Mouse (Mus musculus) kidney, embryonic 15.5 days (tissue): ENCODE results near the gene Col5a1. TPM values are rescaled to one million over a fixed set of nuclear protein-coding genes. Genes with fewer than 3 reads are reported as not detected.
A peak's percentile ranks its signal among the peaks of the same experiment; 100 is the strongest.

ENCODE experiments used
- ATAC-seq: fragments of 200-750 bp; cut with Nextera tagmentation; replicated peaks from 2 replicates; pipeline ENCODE4 v1.8.0; 2017; ENCODE audit warnings: moderate TSS enrichment; ENCODE audit not compliant: low FRiP score
- H3K27ac ChIP-seq: fragments of 300-500 bp; sonication (generic); 2 replicates; pipeline ENCODE4 v1.5.1; 2015; ENCODE audit warnings: mild to moderate bottlenecking, inconsistent platforms
- H3K27me3 ChIP-seq: fragments of 300-500 bp; sonication (generic); 2 replicates; pipeline ENCODE4 v1.6.1; 2015; ENCODE audit warnings: inconsistent platforms
- H3K36me3 ChIP-seq: fragments of 300-500 bp; sonication (generic); 2 replicates; pipeline ENCODE4 v1.6.1; 2015; ENCODE audit warnings: inconsistent platforms
- H3K4me1 ChIP-seq: fragments of 300-500 bp; sonication (generic); 2 replicates; pipeline ENCODE4 v1.6.1; 2015; ENCODE audit warnings: inconsistent platforms
- H3K4me2 ChIP-seq: fragments of 300-500 bp; sonication (generic); 2 replicates; pipeline ENCODE4 v1.6.1; 2015; ENCODE audit warnings: moderate library complexity, mild to moderate bottlenecking, inconsistent platforms
- H3K4me3 ChIP-seq: fragments of 300-500 bp; sonication (generic); replicated peaks from 2 replicates; pipeline ENCODE4 v1.5.1; 2015; ENCODE audit warnings: mild to moderate bottlenecking, inconsistent platforms
- H3K9ac ChIP-seq: fragments of 300-500 bp; sonication (generic); 2 replicates; pipeline ENCODE4 v1.6.1; 2015; ENCODE audit warnings: mild to moderate bottlenecking, inconsistent platforms
- H3K9me3 ChIP-seq: fragments of 300-500 bp; sonication (generic); replicated peaks from 2 replicates; pipeline ENCODE4 v1.6.1; 2016; ENCODE audit warnings: inconsistent platforms
- WGBS: fragments of 180-500 bp; shearing (Covaris S2); methylation state at CpG from one replicate; pipeline ENCODE4 v1.1.7; 2015; ENCODE audit warnings: mixed read lengths; 5-methylcytosine and 5-hydroxymethylcytosine counted together
- polyA plus RNA-seq: library from polyadenylated mRNA; unstranded; fragments of >200 nt; fragmentation: Nextera tagmentation; extraction: Ambion mirVana; gene quantifications from 2 replicates; pipeline ENCODE4 v1.2.1, GENCODE M21; 2015

Col5a1 gene
- polyA plus RNA-seq, 1 experiment from 2014 or later, result 62.1 TPM

GRCm38 (mm10) chr2:27981621-27982535 is 95.7 kb downstream of the Col5a1 start:
- H3K4me1 ChIP-seq, result no peaks in the 10 kb centered on the region
- peak; percentile 49; the same call in 1 of the 2 replicates for ATAC-seq
- no peak overlapping the region for H3K4me3 ChIP-seq
- H3K27ac ChIP-seq, result no peak overlapping the region
- H3K4me2 ChIP-seq, result no peak overlapping the region
- no peak overlapping the region for H3K9ac ChIP-seq
- H3K36me3 ChIP-seq, result peaks cover 24% of the 10 kb centered on the region
- no peaks in the 10 kb centered on the region for H3K27me3 ChIP-seq
- 83% methylated on average over 14 of the region's 14 CpGs for WGBS
- H3K9me3 ChIP-seq, result no peaks in the 10 kb centered on the region

GRCm38 (mm10) chr2:27983093-27983492 is 96.9 kb downstream of the Col5a1 start:
- Histone ChIP-seq H3K27me3 (no peaks in the 10 kb centered on the region), H3K36me3 (peaks cover 22% of the 10 kb centered on the region), H3K4me2 (no peak overlapping the region), H3K9ac (no peak overlapping the region), H3K27ac (no peak overlapping the region), H3K4me1 (no peaks in the 10 kb centered on the region), H3K9me3 (no peaks in the 10 kb centered on the region), H3K4me3 (no peak overlapping the region)
- ATAC-seq, result no peak

- 40% methylated on average over 3 of the region's 3 CpGs for WGBS
Observed at GRCm38 (mm10) chr2:27983884-27984283, 97.7 kb downstream of the Col5a1 start.

GRCm38 (mm10) chr2:27986751-27987150 is 100.5 kb downstream of the Col5a1 start:
- Histone ChIP-seq H3K4me2 (no peak overlapping the region), H3K9me3 (no peaks in the 10 kb centered on the region), H3K36me3 (peaks cover 35% of the 10 kb centered on the region), H3K9ac (no peak overlapping the region), H3K27ac (no peak overlapping the region), H3K4me1 (no peaks in the 10 kb centered on the region), H3K27me3 (no peaks in the 10 kb centered on the region), H3K4me3 (no peak overlapping the region)
- 89% methylated on average over 4 of the region's 4 CpGs for WGBS
- no peak for ATAC-seq

More at GRCm38 (mm10) chr2:27983884-27984283, 97.7 kb downstream of the Col5a1 start:
- no peaks in the 10 kb centered on the region for H3K9me3 ChIP-seq
- no peak for ATAC-seq
- no peak overlapping the region for H3K4me2 ChIP-seq
- no peak overlapping the region for H3K9ac ChIP-seq
- H3K36me3 ChIP-seq, result peaks cover 25% of the 10 kb centered on the region
- no peaks in the 10 kb centered on the region for H3K27me3 ChIP-seq
- H3K27ac ChIP-seq, result no peak overlapping the region
- H3K4me1 ChIP-seq, result no peaks in the 10 kb centered on the region
- H3K4me3 ChIP-seq, result no peak overlapping the region

DNA sequence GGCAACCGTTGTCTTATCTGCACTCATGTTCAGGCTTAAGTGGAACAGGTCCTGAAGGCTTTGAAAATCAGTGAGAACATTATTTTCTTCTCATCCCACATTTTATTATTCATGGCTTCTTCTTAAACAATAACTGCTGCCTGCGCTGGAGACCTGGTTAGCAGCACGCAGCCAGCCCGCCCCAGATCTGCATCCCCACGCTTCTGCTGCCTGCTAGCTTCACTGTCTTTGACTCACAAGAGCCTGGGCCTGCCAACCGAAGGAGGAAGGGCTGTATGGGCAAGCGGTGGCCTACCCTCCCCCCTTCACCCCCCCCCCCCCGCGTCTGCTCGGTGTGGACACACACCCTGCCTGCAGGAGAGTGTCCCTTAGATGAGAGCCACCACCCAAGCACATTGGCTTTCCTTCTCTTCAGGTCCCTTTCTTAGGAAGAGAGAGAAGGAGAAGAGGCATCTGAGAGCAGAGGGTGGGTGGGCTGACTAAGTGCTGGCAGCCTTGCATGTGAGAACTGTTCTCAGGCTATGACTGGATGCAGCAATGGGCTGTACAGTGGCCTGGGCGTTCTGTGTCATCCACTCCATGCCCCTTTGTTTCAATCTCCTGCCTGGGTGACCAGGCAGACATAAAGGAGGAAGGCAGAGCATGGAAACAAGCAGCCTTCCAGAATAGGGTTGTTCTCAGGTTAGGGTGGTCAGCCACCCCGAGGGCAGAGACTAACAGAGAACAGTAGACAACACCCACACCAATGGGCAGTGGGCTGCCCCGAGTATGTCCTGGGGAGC is 104.4 kb downstream of the Col5a1 start:
- Histone ChIP-seq H3K4me2 (no peak overlapping the region), H3K9me3 (no peaks in the 10 kb centered on the region), H3K4me1 (0 out of 2 replicates have a peak, but pooled peaks cover 3% of the 10 kb centered on the region), H3K9ac (no peak overlapping the region), H3K4me3 (no peak overlapping the region), H3K27ac (no peak overlapping the region), H3K27me3 (no peaks in the 10 kb centered on the region), H3K36me3 (peaks cover 40% of the 10 kb centered on the region)
- ATAC-seq, result no peak
- 79% methylated on average over 11 of the region's 13 CpGs for WGBS

GRCm38 (mm10) chr2:27993416-27993815 is 107.2 kb downstream of the Col5a1 start:
- no peaks in the 10 kb centered on the region for H3K27me3 ChIP-seq
- 68% methylated on average over 5 of the region's 5 CpGs for WGBS
- no peak overlapping the region for H3K4me2 ChIP-seq
- no peak overlapping the region for H3K9ac ChIP-seq
- peaks cover 38% of the 10 kb centered on the region for H3K36me3 ChIP-seq
- no peaks in the 10 kb centered on the region for H3K9me3 ChIP-seq
- H3K4me3 ChIP-seq, result no peak overlapping the region
- peak; percentile 86 for ATAC-seq
- 0 out of 2 replicates have a peak, but pooled peaks cover 3% of the 10 kb centered on the region for H3K4me1 ChIP-seq
- H3K27ac ChIP-seq, result peak overlapping the region; percentile 78

DNA sequence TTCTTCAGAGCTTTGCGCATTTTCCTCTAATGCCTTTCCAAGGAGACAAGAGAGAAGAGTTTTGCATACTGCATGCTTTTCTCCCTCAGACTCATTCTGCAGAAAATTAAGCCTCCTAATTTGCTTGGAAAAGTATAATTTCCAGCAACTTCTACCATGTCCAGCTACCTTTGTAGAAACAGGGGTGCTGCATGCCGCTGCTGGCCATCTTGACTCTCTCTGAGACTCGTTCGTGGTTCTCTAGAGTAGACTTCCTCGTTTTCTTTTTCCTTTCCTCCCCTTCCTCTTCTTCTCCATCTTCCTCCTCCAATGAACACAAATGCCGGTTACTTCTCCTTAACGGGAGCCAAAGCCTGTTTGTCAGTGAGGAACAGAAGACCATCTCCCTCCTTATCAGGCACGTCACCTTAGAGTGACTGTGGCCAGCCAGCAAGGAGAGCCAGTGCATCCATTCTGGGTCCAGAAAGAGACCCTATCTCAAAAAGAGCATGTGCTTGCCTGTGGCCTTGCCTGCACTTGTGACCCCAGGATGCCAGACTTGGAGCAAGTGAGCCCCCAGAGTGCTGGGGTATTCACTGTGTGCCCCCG is 113.9 kb downstream of the Col5a1 start:
- no peaks in the 10 kb centered on the region for H3K9me3 ChIP-seq
- H3K36me3 ChIP-seq, result peaks cover 39% of the 10 kb centered on the region
- H3K4me1 ChIP-seq, result no peaks in the 10 kb centered on the region
- no peak overlapping the region for H3K27ac ChIP-seq
- 85% methylated on average over 9 of the region's 9 CpGs for WGBS
- H3K27me3 ChIP-seq, result no peaks in the 10 kb centered on the region
- no peak for ATAC-seq
- H3K4me2 ChIP-seq, result no peak overlapping the region
- no peak overlapping the region for H3K4me3 ChIP-seq
- no peak overlapping the region for H3K9ac ChIP-seq

DNA sequence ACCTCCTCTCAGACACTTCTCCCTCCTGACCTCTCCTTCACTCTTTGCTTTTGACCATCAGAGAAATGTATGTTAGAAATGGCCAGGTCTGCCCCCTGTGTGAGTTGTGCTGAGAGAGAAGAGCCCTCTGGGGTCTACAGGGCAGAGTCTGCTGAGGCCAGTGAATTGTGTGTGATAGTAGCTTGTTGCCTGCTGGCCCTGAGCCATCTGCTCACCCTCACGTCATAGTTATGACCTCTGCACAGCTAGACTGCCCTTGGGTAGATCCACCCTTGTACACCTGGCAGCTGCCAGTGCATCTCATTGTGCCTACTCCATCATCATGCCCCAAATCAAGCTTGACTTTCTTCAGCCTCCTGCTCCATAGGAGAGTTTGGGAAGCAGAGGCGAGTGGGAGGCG is 114.4 kb downstream of the Col5a1 start:
- Histone ChIP-seq H3K27ac (no peak overlapping the region), H3K4me1 (no peaks in the 10 kb centered on the region), H3K4me2 (no peak overlapping the region), H3K9me3 (no peaks in the 10 kb centered on the region), H3K4me3 (no peak overlapping the region), H3K9ac (no peak overlapping the region), H3K36me3 (peaks cover 45% of the 10 kb centered on the region), H3K27me3 (no peaks in the 10 kb centered on the region)
- 82% methylated on average over 3 of the region's 3 CpGs for WGBS
- ATAC-seq, result no peak

- no peak overlapping the region for H3K27ac ChIP-seq
- no peak for ATAC-seq
- WGBS, result 95% methylated on average over 11 of the region's 11 CpGs
- no peak overlapping the region for H3K4me3 ChIP-seq
- H3K4me1 ChIP-seq, result no peaks in the 10 kb centered on the region
- H3K27me3 ChIP-seq, result no peaks in the 10 kb centered on the region
- H3K9me3 ChIP-seq, result no peaks in the 10 kb centered on the region
- H3K4me2 ChIP-seq, result no peak overlapping the region
- no peak overlapping the region for H3K9ac ChIP-seq
- H3K36me3 ChIP-seq, result peaks cover 49% of the 10 kb centered on the region
Observed at GRCm38 (mm10) chr2:28001206-28001605, 115.0 kb downstream of the Col5a1 start.

GRCm38 (mm10) chr2:28005187-28005586 is 119.0 kb downstream of the Col5a1 start:
- peak; percentile 79; the same call in 1 of the 2 replicates for ATAC-seq
- H3K27me3 ChIP-seq, result no peaks in the 10 kb centered on the region
- peaks cover 12% of the 10 kb centered on the region; the same call in 1 of the 2 replicates for H3K4me1 ChIP-seq
- no peak overlapping the region for H3K4me3 ChIP-seq
- H3K9me3 ChIP-seq, result no peaks in the 10 kb centered on the region
- no peak overlapping the region for H3K9ac ChIP-seq
- no peak overlapping the region for H3K27ac ChIP-seq
- H3K36me3 ChIP-seq, result peaks cover 61% of the 10 kb centered on the region
- H3K4me2 ChIP-seq, result no peak overlapping the region
- 88% methylated on average over 4 of the region's 4 CpGs for WGBS

- no peak for ATAC-seq
- no peak overlapping the region for H3K4me3 ChIP-seq
- H3K27ac ChIP-seq, result no peak overlapping the region; the same call in 1 of the 2 replicates
- H3K4me2 ChIP-seq, result no peak overlapping the region
- peaks cover 59% of the 10 kb centered on the region for H3K36me3 ChIP-seq
- H3K4me1 ChIP-seq, result peaks cover 12% of the 10 kb centered on the region; the same call in 1 of the 2 replicates
- H3K9ac ChIP-seq, result no peak overlapping the region
- 41% methylated on average over 4 of the region's 4 CpGs for WGBS
- H3K27me3 ChIP-seq, result no peaks in the 10 kb centered on the region
- no peaks in the 10 kb centered on the region for H3K9me3 ChIP-seq
Observed at GRCm38 (mm10) chr2:28008261-28008660, 122.0 kb downstream of the Col5a1 start.

- no peak for ATAC-seq
- 63% methylated on average over 3 of the region's 3 CpGs for WGBS
- H3K4me3 ChIP-seq, result no peak overlapping the region
- H3K4me1 ChIP-seq, result peaks cover 12% of the 10 kb centered on the region; the same call in 1 of the 2 replicates
- H3K27ac ChIP-seq, result no peak overlapping the region
- H3K4me2 ChIP-seq, result no peak overlapping the region
- no peaks in the 10 kb centered on the region for H3K9me3 ChIP-seq
- no peak overlapping the region for H3K9ac ChIP-seq
- H3K36me3 ChIP-seq, result peaks cover 56% of the 10 kb centered on the region
- no peaks in the 10 kb centered on the region for H3K27me3 ChIP-seq
Observed at GRCm38 (mm10) chr2:28012367-28012766, 126.1 kb downstream of the Col5a1 start.
